Mouse (Mus musculus) stomach, postnatal 0 days (tissue): ENCODE results near the gene Tmem176b.

Source experiments
- CTCF ChIP-seq: IDR thresholded peaks from 2 replicates; pipeline ENCODE4 v1.5.1; 2016; ENCODE audit warnings: antibody characterized with exemption, low read depth, mild to moderate bottlenecking, moderate library complexity
- EP300 ChIP-seq: optimal IDR thresholded peaks from 2 replicates; pipeline ENCODE3; 2016; ENCODE audit warnings: antibody characterized with exemption

GRCm38 (mm10) chr6:48806746-48807145, 34.5 kb downstream of the Tmem176b start:
- TF ChIP-seq CTCF (no peak), EP300 (no peak)
